Mouse (Mus musculus): Measurements from ENCODE around the gene Gm11444. TPM values are rescaled to one million over a fixed set of nuclear protein-coding genes. Genes with fewer than 3 reads are reported as not detected.

The Gm11444 gene
- polyA plus RNA-seq, 1 experiment: not detected

DNA sequence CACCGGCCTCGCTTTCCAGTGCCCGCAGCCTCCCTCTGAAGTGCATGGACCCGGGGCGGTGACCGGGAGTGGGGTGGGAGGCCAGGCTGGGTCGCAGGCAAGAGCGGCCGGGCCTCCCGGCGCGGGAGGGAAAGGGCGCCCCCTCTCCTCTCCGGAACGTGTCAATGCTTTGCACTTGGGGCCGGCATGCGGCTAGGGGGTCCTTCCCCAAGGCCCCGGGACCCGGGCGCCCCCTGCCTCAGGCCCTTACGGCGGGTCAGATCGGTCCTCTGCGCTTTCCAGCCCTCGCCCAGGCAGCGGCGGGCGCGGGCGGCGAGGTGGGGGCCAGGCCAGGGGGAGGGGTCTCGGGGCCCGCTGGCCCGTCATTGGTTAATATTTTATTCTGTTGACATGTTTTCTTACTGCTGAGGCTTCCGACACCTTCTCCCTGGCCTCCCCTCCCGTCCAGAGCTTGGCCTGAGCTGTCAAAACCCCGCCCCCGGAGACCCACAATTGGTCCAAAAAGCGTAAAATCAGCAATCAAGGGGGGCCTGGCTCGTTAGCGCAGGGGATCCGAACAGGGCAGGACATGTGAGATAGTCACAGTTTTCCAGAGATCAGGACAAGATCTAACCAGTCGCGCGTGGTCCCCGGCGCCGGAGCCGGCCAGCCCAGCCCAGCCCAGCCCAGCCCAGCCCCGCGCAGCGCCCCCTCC, 17.8 kb downstream of the Gm11444 start, which contains the start of gene Tbx2:
Gene Tbx2 (plus strand): TSS at position 321 of the 694 bp plus-strand sequence.
- TF ChIP-seq POLR2A (IDR thresholded peaks at IDR 0.05; ENCODE audit: low read depth, low read length) (peak; percentile 51; the same call in 1 of the 2 replicates), CTCF (IDR thresholded peaks at IDR 0.05; ENCODE audit: borderline replicate concordance, insufficient read depth, low read length) (no peak)
- Histone ChIP-seq H3K4me3 (ENCODE audit: insufficient read depth, low read length) (peak within 1 kb of the TSS; percentile 58), H3K4me1 (ENCODE audit: control insufficient read depth, insufficient read depth, low read length) (peaks cover 3% of the 10 kb centered on the region; the same call in 1 of the 2 replicates), H3K27ac (ENCODE audit: insufficient read depth, low read length) (no peak within 1 kb of the TSS)

- Histone ChIP-seq H3K4me1 (ENCODE audit: control insufficient read depth, insufficient read depth, low read length) (peaks cover 3% of the 10 kb centered on the region; the same call in 1 of the 2 replicates), H3K4me3 (ENCODE audit: insufficient read depth, low read length) (peak overlapping the region; percentile 44), H3K27ac (ENCODE audit: insufficient read depth, low read length) (no peak overlapping the region)
- TF ChIP-seq CTCF (IDR thresholded peaks at IDR 0.05; ENCODE audit: borderline replicate concordance, insufficient read depth, low read length) (no peak), POLR2A (IDR thresholded peaks at IDR 0.05; ENCODE audit: low read depth, low read length) (no peak)
Measured at GRCm38 (mm10) chr11:85831656-85832230, 18.4 kb downstream of the Gm11444 start.

DNA sequence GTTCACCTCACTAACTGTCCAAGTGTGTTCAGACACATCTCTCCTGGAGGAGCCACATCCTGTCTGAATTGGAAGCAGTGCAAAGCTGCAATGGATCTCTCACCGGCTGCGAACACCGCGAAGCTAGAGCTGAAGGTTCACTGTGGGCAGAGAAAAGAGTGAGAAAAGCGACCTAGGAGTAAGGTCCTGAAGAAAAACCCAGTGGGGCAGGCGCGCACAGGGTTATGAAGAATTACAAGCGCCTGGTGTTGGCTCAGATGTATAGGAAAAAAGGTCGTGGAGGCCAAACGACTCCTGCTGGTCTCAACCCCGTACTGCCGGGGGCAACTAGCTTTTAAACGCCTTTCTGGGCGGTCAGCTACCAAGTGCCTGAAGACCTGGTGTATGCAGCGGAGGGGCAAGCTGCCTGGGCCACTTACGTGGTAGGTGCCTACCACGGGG, 19.2 kb downstream of the Gm11444 start:
- H3K27ac ChIP-seq (ENCODE audit: insufficient read depth, low read length): no peak overlapping the region
- no peak overlapping the region for H3K4me3 ChIP-seq (ENCODE audit: insufficient read depth, low read length)
- no peak for TF ChIP-seq POLR2A (IDR thresholded peaks at IDR 0.05; ENCODE audit: low read depth, low read length)
- 0 out of 2 replicates have a peak, but pooled peaks have one; percentile 17 for TF ChIP-seq CTCF (IDR thresholded peaks at IDR 0.05; ENCODE audit: borderline replicate concordance, insufficient read depth, low read length)
- peaks cover 3% of the 10 kb centered on the region; the same call in 1 of the 2 replicates for H3K4me1 ChIP-seq (ENCODE audit: control insufficient read depth, insufficient read depth, low read length)

- Histone ChIP-seq H3K4me3 (ENCODE audit: insufficient read depth, low read length) (no peak overlapping the region), H3K4me1 (ENCODE audit: control insufficient read depth, insufficient read depth, low read length) (peaks cover 3% of the 10 kb centered on the region; the same call in 1 of the 2 replicates), H3K27ac (ENCODE audit: insufficient read depth, low read length) (no peak overlapping the region)
- TF ChIP-seq POLR2A (IDR thresholded peaks at IDR 0.05; ENCODE audit: low read depth, low read length) (no peak), CTCF (IDR thresholded peaks at IDR 0.05; ENCODE audit: borderline replicate concordance, insufficient read depth, low read length) (no peak)
Measured at GRCm38 (mm10) chr11:85829520-85830440, 20.4 kb downstream of the Gm11444 start.

GRCm38 (mm10) chr11:85828691-85829519, 21.2 kb downstream of the Gm11444 start:
- Histone ChIP-seq H3K4me1 (ENCODE audit: control insufficient read depth, insufficient read depth, low read length) (peaks cover 3% of the 10 kb centered on the region; the same call in 1 of the 2 replicates), H3K27ac (ENCODE audit: insufficient read depth, low read length) (no peak overlapping the region), H3K4me3 (ENCODE audit: insufficient read depth, low read length) (no peak overlapping the region)
- TF ChIP-seq CTCF (IDR thresholded peaks at IDR 0.05; ENCODE audit: borderline replicate concordance, insufficient read depth, low read length) (no peak), POLR2A (IDR thresholded peaks at IDR 0.05; ENCODE audit: low read depth, low read length) (no peak)

DNA sequence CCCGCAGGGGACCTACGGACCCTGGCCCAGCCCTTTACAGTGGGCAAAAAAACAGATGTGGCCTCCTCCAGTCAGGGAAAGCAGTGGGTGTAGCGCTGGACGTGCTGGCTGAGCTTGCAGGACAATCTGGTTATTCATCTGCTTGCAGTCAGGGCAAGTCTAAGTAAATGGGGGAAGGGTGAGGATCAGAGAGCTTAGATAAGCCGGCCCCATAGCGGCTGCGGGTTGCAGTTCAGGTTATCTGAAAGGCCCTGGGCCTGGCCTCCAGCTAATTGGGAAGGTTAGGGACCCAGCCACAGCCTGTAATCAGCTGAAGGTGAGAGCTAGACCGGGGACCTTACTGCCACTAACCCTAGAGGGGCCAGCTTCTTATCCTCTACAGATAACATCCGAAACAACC, 22.8 kb downstream of the Gm11444 start:
- Histone ChIP-seq H3K27ac (ENCODE audit: insufficient read depth, low read length) (no peak overlapping the region), H3K4me1 (ENCODE audit: control insufficient read depth, insufficient read depth, low read length) (peaks cover 3% of the 10 kb centered on the region; the same call in 1 of the 2 replicates), H3K4me3 (ENCODE audit: insufficient read depth, low read length) (no peak overlapping the region)
- no peak for TF ChIP-seq CTCF (IDR thresholded peaks at IDR 0.05; ENCODE audit: borderline replicate concordance, insufficient read depth, low read length)
- TF ChIP-seq POLR2A (IDR thresholded peaks at IDR 0.05; ENCODE audit: low read depth, low read length): no peak

GRCm38 (mm10) chr11:85825823-85826222, 24.3 kb downstream of the Gm11444 start:
- no peak overlapping the region for H3K27ac ChIP-seq (ENCODE audit: insufficient read depth, low read length)
- TF ChIP-seq CTCF (IDR thresholded peaks at IDR 0.05; ENCODE audit: borderline replicate concordance, insufficient read depth, low read length): no peak
- no peak for TF ChIP-seq POLR2A (IDR thresholded peaks at IDR 0.05; ENCODE audit: low read depth, low read length)
- no peak overlapping the region for H3K4me3 ChIP-seq (ENCODE audit: insufficient read depth, low read length)
- peaks cover 2% of the 10 kb centered on the region; the same call in 1 of the 2 replicates for H3K4me1 ChIP-seq (ENCODE audit: control insufficient read depth, insufficient read depth, low read length)

- no peak overlapping the region for H3K4me3 ChIP-seq (ENCODE audit: insufficient read depth, low read length)
- no peaks in the 10 kb centered on the region for H3K4me1 ChIP-seq (ENCODE audit: control insufficient read depth, insufficient read depth, low read length)
- no peak for TF ChIP-seq POLR2A (IDR thresholded peaks at IDR 0.05; ENCODE audit: low read depth, low read length)
- TF ChIP-seq CTCF (IDR thresholded peaks at IDR 0.05; ENCODE audit: borderline replicate concordance, insufficient read depth, low read length): no peak
Measured at GRCm38 (mm10) chr11:85825031-85825430, 25.1 kb downstream of the Gm11444 start.

More at GRCm38 (mm10) chr11:85825031-85825430, 25.1 kb downstream of the Gm11444 start:
- no peak overlapping the region for H3K27ac ChIP-seq (ENCODE audit: insufficient read depth, low read length)
